Comparison of ENCODE assay signal across 8 mouse cellular contexts in the genomic region with DNA sequence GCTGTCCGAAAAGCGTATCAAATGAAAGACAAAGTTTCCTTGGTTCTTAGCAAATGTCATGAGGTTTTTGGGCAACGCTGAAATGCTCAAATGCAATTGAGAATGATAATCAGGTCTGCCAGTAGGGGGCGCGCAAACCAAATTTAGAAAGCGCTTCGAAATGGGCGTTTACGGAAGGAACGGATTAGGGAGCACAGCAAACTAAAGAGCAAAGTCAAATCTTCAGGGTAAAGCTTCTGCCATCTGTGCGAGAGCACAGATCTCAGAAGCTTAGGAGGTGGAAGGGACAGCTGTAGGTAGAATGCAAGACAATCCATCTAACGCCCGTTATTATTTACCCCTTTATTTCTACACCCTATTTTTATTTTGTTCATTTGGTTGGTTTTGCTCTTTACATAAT.
A peak's percentile ranks its signal among the peaks of the same experiment; 100 is the strongest.
DNase-seq lines count a peak whose midpoint lies in the region; ATAC-seq and TF ChIP-seq lines count a peak whose summit lies in the region.

No protein-coding gene starts in this region.

- no peak overlapping the region for H3K4me2 ChIP-seq in embryonic facial prominence, embryonic 11.5 days (ENCODE audit: low read depth, low read length)
- H3K4me2 ChIP-seq in limb, embryonic 14.5 days (replicated peaks; ENCODE audit: low read depth, low read length, severe bottlenecking), result 0 out of 2 replicates have a peak overlapping the region, but pooled peaks have one; percentile 29
- peak overlapping the region; percentile 42 for H3K4me2 ChIP-seq in midbrain, embryonic 16.5 days (ENCODE audit: low read length)

- no peak overlapping the region for H3K4me3 ChIP-seq in embryonic facial prominence, embryonic 11.5 days (ENCODE audit: low read depth, low read length)
- H3K4me3 ChIP-seq in heart, adult 2 months, result peak overlapping the region; percentile 4; the same call in 1 of the 2 replicates
- H3K4me3 ChIP-seq in limb, embryonic 14.5 days (replicated peaks; ENCODE audit: low read length), result no peak overlapping the region
- no peak overlapping the region for H3K4me3 ChIP-seq in midbrain, embryonic 16.5 days (ENCODE audit: low read depth, low read length)
- no peak overlapping the region for H3K4me3 ChIP-seq in spleen, adult 2 months (ENCODE audit: extremely low read depth, insufficient read depth, insufficient read length)

- no peak for TF ChIP-seq POLR2A in heart, adult 2 months (IDR thresholded peaks at IDR 0.05; ENCODE audit: insufficient read depth, low read depth, low read length)
- TF ChIP-seq POLR2A in limb, embryonic 14.5 days (IDR thresholded peaks at IDR 0.05; ENCODE audit: borderline replicate concordance, extremely low read depth, insufficient read depth, insufficient read length), result no peak
- TF ChIP-seq POLR2A in spleen, adult 2 months (IDR thresholded peaks at IDR 0.05; ENCODE audit: low read depth, low read length), result no peak

- no peaks in the 10 kb centered on the region for H3K4me1 ChIP-seq in embryonic facial prominence, embryonic 11.5 days (ENCODE audit: control insufficient read depth, insufficient read depth, low read length)
- H3K4me1 ChIP-seq in heart, adult 2 months (ENCODE audit: control insufficient read depth, insufficient read depth, low read length), result no peaks in the 10 kb centered on the region
- H3K4me1 ChIP-seq in limb, embryonic 14.5 days (ENCODE audit: control insufficient read depth, insufficient read depth, low read length), result no peaks in the 10 kb centered on the region
- no peaks in the 10 kb centered on the region for H3K4me1 ChIP-seq in midbrain, embryonic 16.5 days (ENCODE audit: control insufficient read depth, insufficient read depth, low read length)
- H3K4me1 ChIP-seq in spleen, adult 2 months (ENCODE audit: control insufficient read depth, insufficient read depth, insufficient read length), result no peaks in the 10 kb centered on the region; the same call in 1 of the 2 replicates

- H3K27ac ChIP-seq in embryonic facial prominence, embryonic 11.5 days (replicated peaks; ENCODE audit: low read depth, low read length), result no peak overlapping the region
- peak overlapping the region; percentile 31 for H3K27ac ChIP-seq in heart, adult 2 months
- no peak overlapping the region for H3K27ac ChIP-seq in limb, embryonic 14.5 days (replicated peaks; ENCODE audit: low read depth, low read length)
- no peak overlapping the region for H3K27ac ChIP-seq in midbrain, embryonic 16.5 days (ENCODE audit: low read length)
- no peak overlapping the region for H3K27ac ChIP-seq in spleen, adult 2 months (ENCODE audit: insufficient read depth, low read length)

- no peak for ATAC-seq in embryonic facial prominence, embryonic 11.5 days (replicated peaks; ENCODE audit: insufficient number of reproducible peaks, low FRiP score, low TSS enrichment, low read depth)
- ATAC-seq in limb, embryonic 14.5 days (ENCODE audit: low FRiP score, low read depth), result peak; percentile 53; the same call in 1 of the 2 replicates
- ATAC-seq in midbrain, embryonic 16.5 days, result peak; percentile 66; the same call in 1 of the 2 replicates

- H3K9ac ChIP-seq in embryonic facial prominence, embryonic 11.5 days (replicated peaks; ENCODE audit: low read length), result no peak overlapping the region
- peak overlapping the region; percentile 59; the same call in 1 of the 2 replicates for H3K9ac ChIP-seq in heart, adult 2 months (ENCODE audit: low read depth, low read length)
- H3K9ac ChIP-seq in limb, embryonic 14.5 days (ENCODE audit: low read depth, low read length, severe bottlenecking), result no peak overlapping the region
- no peak overlapping the region for H3K9ac ChIP-seq in midbrain, embryonic 16.5 days (ENCODE audit: low read depth, low read length)

- 9% methylated on average over 13 of the region's 13 CpGs for WGBS in embryonic facial prominence, embryonic 11.5 days
- WGBS in heart, adult 2 months, result 5% methylated on average over 13 of the region's 13 CpGs
- WGBS in limb, embryonic 14.5 days, result 9% methylated on average over 13 of the region's 13 CpGs
- WGBS in midbrain, embryonic 16.5 days, result 10% methylated on average over 13 of the region's 13 CpGs
- WGBS in spleen, adult 2 months, result 6% methylated on average over 13 of the region's 13 CpGs

- H3K27me3 ChIP-seq in embryonic facial prominence, embryonic 11.5 days (ENCODE audit: control insufficient read depth, insufficient read depth, low read length), result no peaks in the 10 kb centered on the region
- H3K27me3 ChIP-seq in heart, adult 2 months (ENCODE audit: control insufficient read depth, insufficient read depth, low read length), result no peaks in the 10 kb centered on the region
- H3K27me3 ChIP-seq in limb, embryonic 14.5 days (ENCODE audit: control insufficient read depth, insufficient read depth, low read length), result no peaks in the 10 kb centered on the region
- H3K27me3 ChIP-seq in midbrain, embryonic 16.5 days (ENCODE audit: control insufficient read depth, insufficient read depth, low read depth, low read length), result no peaks in the 10 kb centered on the region
- H3K27me3 ChIP-seq in spleen, adult 2 months (ENCODE audit: control insufficient read depth, insufficient read depth, low read length), result no peaks in the 10 kb centered on the region

- TF ChIP-seq CTCF in heart, adult 2 months (IDR thresholded peaks at IDR 0.05), result peak; percentile 92
- TF ChIP-seq CTCF in spleen, adult 2 months (IDR thresholded peaks at IDR 0.05; ENCODE audit: extremely low read depth, insufficient read depth, insufficient read length, insufficient replicate concordance), result peak; percentile 61; the same call in 1 of the 2 replicates

- DNase-seq in 3T3-L1 (ENCODE audit: low read depth, low spot score), result peak; percentile 94
- DNase-seq in adrenal gland, postnatal 25 days, result peak; percentile 87
- peak; percentile 92 for DNase-seq in embryonic facial prominence, embryonic 11.5 days (ENCODE audit: low spot score)
- DNase-seq in heart, adult 2 months, result peak; percentile 82 to 89
- DNase-seq in kidney, adult 8-10 months, result peak; percentile 67 to 87
- DNase-seq in limb, embryonic 14.5 days (ENCODE audit: low spot score), result peak; percentile 87
- DNase-seq in spleen, adult 2 months (ENCODE audit: low read depth in 1 of 2, low spot score in 2 of 2), result peak; percentile 54 to 83

- no peaks in the 10 kb centered on the region for H3K9me3 ChIP-seq in embryonic facial prominence, embryonic 11.5 days (replicated peaks; ENCODE audit: control insufficient read depth, low read length)
- no peaks in the 10 kb centered on the region for H3K9me3 ChIP-seq in limb, embryonic 14.5 days (ENCODE audit: control insufficient read depth, low read length)
- H3K9me3 ChIP-seq in midbrain, embryonic 16.5 days (replicated peaks; ENCODE audit: control insufficient read depth, low read length, poor library complexity, severe bottlenecking), result no peaks in the 10 kb centered on the region

- no peaks in the 10 kb centered on the region for H3K36me3 ChIP-seq in embryonic facial prominence, embryonic 11.5 days (replicated peaks; ENCODE audit: control insufficient read depth, insufficient read depth, low read depth, low read length)
- no peaks in the 10 kb centered on the region for H3K36me3 ChIP-seq in heart, adult 2 months (ENCODE audit: control insufficient read depth, insufficient read depth, low read length)
- no peaks in the 10 kb centered on the region for H3K36me3 ChIP-seq in limb, embryonic 14.5 days (ENCODE audit: control insufficient read depth, insufficient read depth, low read length)
- H3K36me3 ChIP-seq in midbrain, embryonic 16.5 days (ENCODE audit: control insufficient read depth, insufficient read depth, low read length), result no peaks in the 10 kb centered on the region
- no peaks in the 10 kb centered on the region for H3K36me3 ChIP-seq in spleen, adult 2 months (ENCODE audit: control insufficient read depth, insufficient read depth, low read length)

- intact Hi-C loops in heart, adult 2 months (cut with DNase I), result loop anchor here (1.0 to 5.0 kb wide), 3 partner anchors 44 to 458 kb away; no protein-coding TSS in a partner anchor

- peak; percentile 60; the same call in 1 of the 2 replicates for TF ChIP-seq EP300 in heart, adult 2 months (IDR thresholded peaks at IDR 0.05; ENCODE audit: insufficient read depth, low read depth, low read length)

- H3K79me2 ChIP-seq in heart, adult 2 months (replicated peaks; ENCODE audit: control insufficient read depth, insufficient read depth, low read length), result no peaks in the 10 kb centered on the region
